Mouse (Mus musculus) right cerebral cortex, postnatal 36 days (tissue): ENCODE measurements around the gene Prl3d1.
"Not testable (repeated sequence)": the region's sequence is repeated elsewhere in the genome, so short reads cannot be mapped to it uniquely, and the experiment has no call there.

Experiments used
- DNase-seq, 2 experiments: peaks; one replicate each; pipeline ENCODE4 v3.0.0; 2022; ENCODE audit warnings: low spot score in 2 of 2, mixed read lengths in 1 of 2

Gene Prl3d1

DNA sequence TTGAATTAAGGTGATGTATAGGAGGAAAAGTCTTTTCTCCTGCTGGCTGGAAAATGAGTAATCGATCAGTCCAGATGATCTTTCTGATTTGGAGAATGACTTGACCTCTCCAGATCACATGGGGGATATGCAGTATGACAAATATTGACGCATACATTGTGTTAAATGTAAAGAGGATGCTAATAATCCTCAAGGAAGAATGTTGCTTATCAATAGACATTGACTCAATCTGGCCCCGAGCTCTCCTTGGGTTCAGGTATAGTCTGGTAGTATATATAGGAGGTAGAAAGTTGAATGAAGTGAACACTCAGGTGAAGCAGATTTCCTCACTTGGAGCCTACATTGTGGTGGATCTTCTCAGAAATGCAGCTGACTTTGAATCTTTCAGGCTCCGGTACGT lies at the start of gene Prl3d1:
Prl3d1 (plus strand) TSS at position 301 of the 400 bp plus-strand sequence.
- DNase-seq: not testable (repeated sequence)

DNA sequence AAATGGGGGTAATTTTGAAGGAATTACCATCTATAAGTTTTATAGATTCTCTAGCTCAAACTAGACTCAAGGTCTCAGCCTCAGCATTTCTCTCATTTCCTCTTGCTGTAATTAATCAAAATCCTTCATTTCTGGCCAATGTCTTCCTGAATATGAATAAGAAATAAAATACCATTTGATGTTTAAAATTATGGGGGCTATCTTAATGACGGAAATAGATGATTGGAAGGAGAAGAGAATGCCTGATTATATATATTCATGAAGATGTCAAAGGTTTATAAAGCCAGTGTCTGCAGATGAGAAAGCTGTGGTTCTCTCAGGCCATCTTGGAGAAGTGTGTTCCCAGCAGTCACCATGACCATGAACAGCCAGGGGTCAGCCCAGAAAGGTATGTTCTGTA lies 36.7 kb upstream of the Prl3d1 start, which contains the start of gene Prl:
Prl (plus strand) TSS at position 301 of the 400 bp plus-strand sequence.
- no peak for DNase-seq

DNA sequence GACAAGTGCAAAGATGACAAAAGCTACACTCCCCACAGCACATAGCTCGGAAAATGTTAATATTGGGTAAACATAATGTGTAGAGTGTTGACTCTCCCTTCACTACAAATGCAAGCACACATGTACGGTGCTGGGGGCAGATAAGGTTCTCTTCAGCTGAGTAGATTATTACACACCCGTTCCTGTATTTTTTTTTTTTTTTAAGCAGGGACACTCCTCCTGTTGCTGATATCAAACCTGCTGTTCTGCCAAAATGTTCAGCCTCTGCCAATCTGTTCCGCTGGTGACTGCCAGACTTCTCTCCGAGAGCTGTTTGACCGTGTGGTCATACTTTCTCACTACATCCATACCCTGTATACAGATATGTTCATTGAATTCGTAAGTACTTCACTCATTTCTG lies 34.8 kb upstream of the Prl3d1 start:
- no peak for DNase-seq

DNA sequence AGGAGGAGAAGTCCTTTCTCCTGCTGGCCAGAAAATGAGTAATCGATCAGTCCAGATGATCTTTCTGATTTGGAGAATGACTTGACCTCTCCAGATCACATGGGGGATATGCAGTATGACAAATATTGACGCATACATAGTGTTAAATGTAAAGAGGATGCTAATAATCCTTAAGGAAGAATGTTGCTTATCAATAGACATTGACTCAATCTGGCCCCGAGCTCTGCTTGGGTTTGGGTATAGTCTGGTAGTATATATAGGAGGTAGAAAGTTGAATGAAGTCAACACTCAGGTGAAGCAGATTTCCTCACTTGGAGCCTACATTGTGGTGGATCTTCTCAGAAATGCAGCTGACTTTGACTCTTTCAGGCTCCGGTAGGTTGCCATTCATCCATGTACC lies 27.4 kb downstream of the Prl3d1 start, which contains the start of gene Prl3d2:
Prl3d2 (plus strand) TSS at position 301 of the 400 bp plus-strand sequence.
- not testable (repeated sequence) for DNase-seq

DNA sequence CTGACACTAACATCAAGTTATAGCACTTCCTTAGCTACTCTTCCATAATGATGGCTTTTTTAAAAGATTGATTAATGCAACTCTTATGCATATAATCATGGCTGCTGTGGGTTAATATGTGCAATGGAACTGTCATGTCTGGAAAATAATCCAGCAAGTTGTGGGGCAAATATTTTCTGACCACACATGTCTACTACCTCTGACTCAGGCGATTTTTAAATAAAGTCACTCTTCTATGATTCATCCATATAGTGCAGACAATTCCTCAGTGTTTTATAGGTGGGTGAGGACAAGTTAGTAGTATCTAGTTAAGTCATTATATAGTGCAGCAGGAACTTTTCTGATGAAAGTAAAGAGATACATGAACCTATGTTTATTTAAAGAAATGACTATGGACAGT lies 54.3 kb downstream of the Prl3d1 start:
- DNase-seq: no peak
